Mouse (Mus musculus) layer of hippocampus, adult 9-11 months (tissue): ENCODE results near the gene Fhad1.

ENCODE experiments used
- DNase-seq: peaks from one replicate; pipeline ENCODE4 v3.0.0; 2022

Fhad1 gene

GRCm38 (mm10) chr4:141928881-141929281, 86.0 kb downstream of the Fhad1 start:
- DNase-seq, result peak; percentile 49

- peak; percentile 32 for DNase-seq
Measured at GRCm38 (mm10) chr4:141925781-141926345, 89.0 kb downstream of the Fhad1 start.

- DNase-seq, result peak; percentile 49
Measured at GRCm38 (mm10) chr4:141923961-141924360, 90.9 kb downstream of the Fhad1 start.

GRCm38 (mm10) chr4:141920391-141920790, 94.5 kb downstream of the Fhad1 start:
- DNase-seq, result no peak

- no peak for DNase-seq
Measured at GRCm38 (mm10) chr4:141917735-141918419, 97.0 kb downstream of the Fhad1 start.

- DNase-seq, result no peak
Measured at GRCm38 (mm10) chr4:141914040-141914439, 100.8 kb downstream of the Fhad1 start.

GRCm38 (mm10) chr4:141913201-141913993, 101.5 kb downstream of the Fhad1 start:
- DNase-seq, result no peak

- DNase-seq, result no peak
Measured at GRCm38 (mm10) chr4:141904710-141905109, 110.2 kb downstream of the Fhad1 start.

- no peak for DNase-seq
Measured at GRCm38 (mm10) chr4:141902479-141902858, 112.4 kb downstream of the Fhad1 start.

GRCm38 (mm10) chr4:141901711-141902478, 113.0 kb downstream of the Fhad1 start:
- DNase-seq, result no peak

- no peak for DNase-seq
Measured at GRCm38 (mm10) chr4:141900421-141900820, 114.5 kb downstream of the Fhad1 start.

GRCm38 (mm10) chr4:141899936-141900335, 114.9 kb downstream of the Fhad1 start:
- no peak for DNase-seq

- no peak for DNase-seq
Measured at GRCm38 (mm10) chr4:141898905-141899304, 116.0 kb downstream of the Fhad1 start.

- no peak for DNase-seq
Measured at GRCm38 (mm10) chr4:141897838-141898237, 117.0 kb downstream of the Fhad1 start.

- no peak for DNase-seq
Measured at GRCm38 (mm10) chr4:141897225-141897624, 117.7 kb downstream of the Fhad1 start.

GRCm38 (mm10) chr4:141895772-141896171, 119.1 kb downstream of the Fhad1 start:
- DNase-seq, result peak; percentile 29

- no peak for DNase-seq
Measured at GRCm38 (mm10) chr4:141893157-141893784, 121.6 kb downstream of the Fhad1 start.

GRCm38 (mm10) chr4:141886385-141886968, 128.4 kb downstream of the Fhad1 start:
- DNase-seq, result no peak

GRCm38 (mm10) chr4:141885451-141885850, 129.4 kb downstream of the Fhad1 start:
- peak; percentile 57 for DNase-seq

- no peak for DNase-seq
Measured at GRCm38 (mm10) chr4:141882858-141883257, 132.0 kb downstream of the Fhad1 start.

- no peak for DNase-seq
Measured at GRCm38 (mm10) chr4:141881950-141882349, 132.9 kb downstream of the Fhad1 start.

- no peak for DNase-seq
Measured at GRCm38 (mm10) chr4:141881289-141881914, 133.5 kb downstream of the Fhad1 start.
